Mouse (Mus musculus): ENCODE measurements around the gene Myo5a. TPM values are rescaled to one million over a fixed set of nuclear protein-coding genes. Genes with fewer than 3 reads are reported as not detected.

The Myo5a gene
- total RNA-seq (2021): 10 to 100 TPM; 49.7 to 51.3 TPM
- long read RNA-seq, experiment 1, partial matches to known transcripts: 1 of 5 reads
- long read RNA-seq, experiment 1, other reads (novel, unspliced or antisense): 4 of 5 reads
- long read RNA-seq, experiment 2, partial matches to known transcripts: 0 of 1 reads
- long read RNA-seq, experiment 2, other reads (novel, unspliced or antisense): 1 of 1 reads

DNA sequence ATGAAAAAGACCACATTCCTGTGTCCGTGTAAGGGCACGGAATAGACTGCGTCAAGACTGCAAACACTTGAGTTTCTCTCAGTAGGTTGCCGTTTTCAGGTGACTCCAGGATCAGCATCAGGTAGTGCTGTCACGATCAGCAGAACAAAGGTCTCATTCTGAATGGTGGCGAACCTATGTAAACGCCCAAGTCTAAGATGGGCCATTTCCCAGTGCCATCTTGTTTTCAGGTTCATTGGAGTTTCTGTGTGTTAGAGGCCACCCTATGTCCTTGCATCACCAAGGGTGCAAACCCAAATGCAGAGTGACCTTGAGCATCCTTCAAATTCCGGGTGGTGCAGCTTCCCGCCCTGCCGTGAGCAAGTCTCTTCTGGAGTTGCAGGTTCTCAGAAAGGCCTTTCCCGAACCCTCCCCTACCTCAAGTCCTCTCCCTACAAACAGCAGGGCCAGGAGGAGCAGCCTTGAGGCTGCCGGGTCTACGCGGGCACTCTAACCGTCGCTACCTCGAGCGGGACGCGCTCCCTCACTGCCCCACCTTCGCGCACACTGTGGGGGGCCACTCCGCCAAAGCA lies at the start of gene Myo5a:
Gene Myo5a, plus strand, starts transcription at position 559 of the 572 bp plus-strand sequence.
- no peak for DNase-seq

GRCm38 (mm10) chr9:75022546-75022945 lies 48.3 kb upstream of the Myo5a start:
- DNase-seq: no peak

- DNase-seq: no peak
These were observed 47.5 kb upstream of the Myo5a start for GRCm38 (mm10) chr9:75023150-75023894.

DNA sequence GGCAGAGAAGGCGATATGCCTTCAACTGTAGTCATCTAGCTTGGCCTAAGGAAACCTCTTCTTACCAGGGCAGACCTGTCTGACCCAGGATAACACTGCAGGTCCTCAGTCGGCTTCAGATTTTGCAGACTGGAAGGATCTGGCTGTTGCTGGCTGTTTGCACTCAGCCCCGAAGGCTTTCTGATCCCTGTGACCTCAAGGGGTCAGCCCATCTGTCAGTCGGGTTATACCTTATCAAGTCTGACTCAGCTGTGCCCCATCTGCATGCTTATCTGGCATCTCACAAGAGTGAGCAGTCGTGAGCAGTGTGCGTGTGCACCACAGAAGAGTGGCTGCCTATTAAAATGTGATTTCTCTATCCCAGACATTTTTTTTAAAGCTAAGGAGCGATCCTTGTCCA lies 46.7 kb upstream of the Myo5a start:
- no peak for DNase-seq

DNA sequence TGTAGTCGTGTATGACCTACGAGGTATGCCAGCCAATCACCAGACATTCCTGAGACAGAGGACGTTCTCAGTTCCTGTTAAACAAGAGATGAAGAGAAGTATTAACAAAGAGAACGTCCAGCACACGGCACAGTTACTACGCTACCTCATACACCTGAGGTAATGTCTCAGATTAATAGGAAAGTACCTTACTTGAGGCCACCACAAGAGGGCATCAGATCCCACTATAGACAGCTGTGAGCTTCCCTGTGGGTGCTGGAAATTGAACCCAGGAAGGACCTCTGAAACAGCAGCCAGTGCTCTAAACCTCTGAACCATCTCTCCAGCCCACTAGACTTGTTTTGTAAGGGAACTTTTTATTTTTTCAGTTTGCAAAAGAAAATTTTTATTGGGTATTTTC lies 45.1 kb upstream of the Myo5a start:
- no peak for DNase-seq

DNA sequence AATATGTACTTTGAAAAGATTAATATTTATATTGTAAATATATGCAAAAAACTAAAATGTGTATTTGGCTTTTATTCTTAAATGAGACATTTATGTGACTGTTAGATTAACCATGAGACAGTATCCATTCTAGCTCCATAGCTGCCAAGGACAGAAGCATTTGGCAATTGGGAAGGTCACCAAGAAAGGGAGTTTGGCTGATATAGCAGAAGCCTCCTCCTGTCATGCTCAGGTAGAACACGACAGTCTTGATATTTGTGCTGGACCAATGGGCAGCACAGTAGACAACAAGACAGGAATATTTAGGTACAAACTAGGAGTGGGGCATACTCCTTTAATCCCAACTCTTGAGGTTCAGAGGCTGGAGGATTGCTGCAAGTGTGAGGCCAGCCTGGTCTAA lies 38.4 kb upstream of the Myo5a start:
- no peak for DNase-seq

GRCm38 (mm10) chr9:75033141-75033540 lies 37.7 kb upstream of the Myo5a start:
- no peak for DNase-seq

- no peak for DNase-seq
These were observed 36.1 kb upstream of the Myo5a start for GRCm38 (mm10) chr9:75034691-75035090.

DNA sequence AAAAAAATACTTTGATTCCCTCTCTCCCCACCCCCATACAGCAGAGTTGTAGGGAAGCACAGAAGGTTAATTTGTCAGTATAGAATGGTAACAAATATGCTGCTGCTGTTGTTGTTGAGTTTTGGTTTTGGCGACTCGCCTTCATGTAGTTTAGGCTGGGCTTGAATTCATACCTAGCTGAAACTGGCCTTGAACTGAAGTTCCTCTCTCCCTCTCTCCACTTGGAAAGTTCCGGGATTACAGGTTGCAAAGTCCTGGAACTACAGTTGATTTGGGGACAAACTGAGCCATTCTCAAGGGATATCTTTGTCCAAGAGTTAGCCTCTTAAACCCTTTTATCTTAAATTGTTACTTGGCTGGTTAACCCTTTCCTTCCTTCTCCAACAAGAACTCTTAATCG lies 34.9 kb upstream of the Myo5a start:
- DNase-seq: no peak

- DNase-seq: peak; percentile 91
These were observed 33.1 kb upstream of the Myo5a start, which contains the start of gene Arpp19 for GRCm38 (mm10) chr9:75037451-75038356. Gene Arpp19, plus strand, starts transcription at chr9:75037614.

DNA sequence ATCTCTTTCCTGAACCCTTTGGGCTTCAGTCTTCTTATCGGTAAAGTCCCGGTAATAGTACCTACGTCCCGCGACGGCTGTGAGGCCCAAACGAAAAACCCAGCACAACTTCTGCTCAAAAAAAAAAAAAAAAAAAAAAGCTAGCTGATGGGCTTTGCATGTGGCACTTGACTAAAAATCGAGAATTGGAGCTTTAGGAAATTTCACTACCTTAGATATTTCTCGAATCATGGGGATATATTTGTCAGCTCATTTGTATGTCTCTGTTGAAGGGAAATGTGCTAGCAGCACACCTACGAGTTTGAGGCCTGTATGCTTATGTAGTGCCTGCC lies 32.5 kb upstream of the Myo5a start:
- no peak for DNase-seq

DNA sequence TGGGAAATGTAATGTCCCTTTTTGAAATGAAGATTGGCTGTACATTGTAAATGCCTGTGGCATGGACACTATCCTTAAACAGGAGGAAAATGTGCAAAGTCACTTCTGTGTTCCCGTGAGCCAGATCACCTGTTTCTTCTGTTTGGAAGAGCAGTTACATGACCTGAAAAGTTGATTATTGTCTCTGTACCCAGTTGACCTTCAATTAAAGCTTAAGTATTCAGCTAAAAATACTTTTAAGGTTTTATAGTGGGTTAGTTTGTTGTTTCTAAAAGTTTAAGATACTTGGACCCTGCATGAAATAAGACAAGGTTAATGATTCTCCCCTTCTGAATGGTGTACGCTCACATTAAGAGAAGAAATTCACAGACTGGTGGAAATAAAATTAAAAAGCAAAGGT lies 30.2 kb upstream of the Myo5a start:
- no peak for DNase-seq

- no peak for DNase-seq
These were observed 28.8 kb upstream of the Myo5a start for GRCm38 (mm10) chr9:75041840-75042525.

DNA sequence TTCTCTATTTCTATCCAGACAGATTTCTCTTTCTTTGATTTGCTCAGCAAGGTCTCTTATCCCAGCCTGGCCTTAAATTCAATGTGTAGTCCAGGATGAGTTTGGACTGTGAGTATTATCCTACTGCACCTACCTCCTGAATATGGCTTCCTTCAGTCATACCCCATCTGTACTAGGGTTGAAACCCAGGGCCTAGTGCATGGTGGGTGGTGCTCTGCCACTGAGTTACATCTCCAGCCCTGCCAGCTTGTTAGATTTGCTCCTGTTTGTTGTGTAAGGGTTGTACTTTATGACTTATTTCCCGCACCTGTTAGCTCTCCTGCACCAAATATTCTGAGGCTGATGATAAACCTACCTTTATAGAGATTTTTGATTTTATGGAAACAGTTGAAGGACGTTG lies 27.6 kb upstream of the Myo5a start:
- DNase-seq: no peak

GRCm38 (mm10) chr9:75047079-75047478 lies 23.7 kb upstream of the Myo5a start:
- no peak for DNase-seq

DNA sequence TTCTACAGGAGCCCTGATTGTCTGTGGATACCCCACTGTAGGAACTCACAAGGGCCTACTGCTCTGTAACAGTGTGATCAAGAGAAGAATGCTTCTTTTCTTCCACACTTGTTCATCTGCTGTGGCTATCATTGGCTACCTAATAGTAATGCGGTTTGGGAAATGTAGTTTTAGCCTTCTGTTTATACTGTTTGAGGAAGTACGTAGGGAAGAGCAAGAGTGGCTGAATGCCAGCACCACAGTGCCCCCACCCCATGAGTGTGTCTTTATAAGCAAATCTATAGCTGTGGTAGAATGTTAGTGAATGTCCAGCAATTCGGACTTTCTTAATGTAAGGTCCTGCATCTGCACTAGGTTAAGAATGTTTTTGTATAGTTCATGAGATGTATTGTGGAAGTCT lies 21.7 kb upstream of the Myo5a start:
- DNase-seq: peak; percentile 30 to 57

DNA sequence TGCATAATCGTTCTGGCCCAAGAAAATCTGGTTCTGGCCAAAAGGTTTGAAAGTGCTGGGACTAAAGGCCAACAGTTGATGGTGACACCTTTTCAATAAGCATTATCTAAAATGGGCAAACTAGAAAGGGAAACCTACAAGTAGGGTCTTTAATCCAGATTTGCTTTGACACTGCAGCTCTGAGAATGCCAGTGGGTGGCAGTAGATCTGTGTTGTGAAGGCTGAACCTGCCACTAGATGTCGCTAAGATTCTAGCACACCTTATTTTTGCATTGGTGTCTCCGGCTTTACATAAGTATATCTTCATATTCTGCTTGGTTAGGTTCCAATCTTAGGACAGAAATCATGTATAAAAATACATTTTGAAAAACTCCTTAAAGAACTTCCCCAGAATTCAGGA lies 20.8 kb upstream of the Myo5a start:
- peak; percentile 63 to 73 for DNase-seq

DNA sequence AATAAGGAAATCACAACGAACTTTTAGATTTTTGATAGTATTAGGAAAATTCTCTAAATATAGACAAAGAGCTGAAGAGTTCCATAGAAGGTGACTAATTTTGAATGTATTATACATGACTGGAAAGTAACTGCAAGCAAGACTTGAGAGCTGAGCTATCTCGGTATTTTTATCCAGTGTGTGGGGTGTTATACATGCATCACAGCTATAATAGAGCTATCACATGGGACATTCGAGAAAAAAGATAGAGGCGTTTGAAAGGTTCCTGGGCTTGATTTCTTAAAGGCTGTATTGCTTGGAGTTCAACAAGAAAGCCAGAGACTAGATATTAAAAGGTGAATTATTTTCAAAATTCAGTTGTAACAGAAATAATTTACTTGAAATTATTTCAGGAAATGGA lies 19.0 kb upstream of the Myo5a start:
- no peak for DNase-seq

DNA sequence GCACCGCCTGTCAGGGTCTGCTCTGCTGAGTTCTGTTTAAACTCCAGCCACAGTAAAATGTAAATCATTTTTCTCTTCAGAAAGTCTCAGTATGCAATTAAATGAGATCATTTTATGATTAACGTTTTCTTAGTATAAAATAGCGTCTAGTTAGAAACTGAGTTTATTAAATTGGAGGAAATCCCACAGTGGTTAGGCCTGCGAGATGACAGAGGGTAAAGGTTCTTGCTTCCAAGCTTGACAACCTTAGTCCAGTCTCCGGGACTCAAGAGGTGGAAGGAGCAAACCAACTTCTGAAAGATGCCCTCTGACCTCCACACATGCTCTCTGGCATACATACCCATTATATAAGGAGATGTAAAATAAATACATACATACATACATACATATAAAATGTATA lies 15.8 kb upstream of the Myo5a start:
- DNase-seq: no peak

DNA sequence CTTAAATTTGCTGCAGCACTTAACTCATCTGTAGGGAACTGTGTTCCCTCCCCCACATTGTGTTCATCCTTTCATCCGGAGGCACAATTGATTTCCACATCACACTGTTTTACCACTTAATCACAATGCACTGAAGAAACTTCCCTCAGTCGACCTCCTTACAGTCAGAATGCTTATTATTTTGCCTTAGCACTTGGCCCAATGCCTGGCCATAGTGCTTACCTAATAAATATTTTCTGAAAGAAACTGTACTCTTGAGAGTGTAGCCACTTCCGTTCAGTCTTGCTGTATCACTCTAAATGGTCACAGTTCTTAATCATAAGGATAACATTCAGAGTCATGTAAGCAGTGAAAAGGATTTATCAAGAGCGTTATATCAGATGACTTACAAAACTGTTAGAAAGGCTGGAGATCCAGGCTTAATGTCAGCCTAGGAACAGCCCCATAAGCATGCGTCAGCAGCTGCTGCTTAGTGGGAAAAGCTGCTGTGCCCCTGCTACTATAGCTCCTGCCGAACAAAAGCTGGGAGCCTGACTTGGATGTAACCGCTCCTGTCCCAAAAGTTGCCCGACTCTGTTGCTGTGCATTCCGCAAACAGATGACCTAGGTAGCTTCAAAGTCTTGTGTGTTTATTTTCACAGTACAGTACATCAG lies 6.0 kb upstream of the Myo5a start:
- no peak for DNase-seq

DNA sequence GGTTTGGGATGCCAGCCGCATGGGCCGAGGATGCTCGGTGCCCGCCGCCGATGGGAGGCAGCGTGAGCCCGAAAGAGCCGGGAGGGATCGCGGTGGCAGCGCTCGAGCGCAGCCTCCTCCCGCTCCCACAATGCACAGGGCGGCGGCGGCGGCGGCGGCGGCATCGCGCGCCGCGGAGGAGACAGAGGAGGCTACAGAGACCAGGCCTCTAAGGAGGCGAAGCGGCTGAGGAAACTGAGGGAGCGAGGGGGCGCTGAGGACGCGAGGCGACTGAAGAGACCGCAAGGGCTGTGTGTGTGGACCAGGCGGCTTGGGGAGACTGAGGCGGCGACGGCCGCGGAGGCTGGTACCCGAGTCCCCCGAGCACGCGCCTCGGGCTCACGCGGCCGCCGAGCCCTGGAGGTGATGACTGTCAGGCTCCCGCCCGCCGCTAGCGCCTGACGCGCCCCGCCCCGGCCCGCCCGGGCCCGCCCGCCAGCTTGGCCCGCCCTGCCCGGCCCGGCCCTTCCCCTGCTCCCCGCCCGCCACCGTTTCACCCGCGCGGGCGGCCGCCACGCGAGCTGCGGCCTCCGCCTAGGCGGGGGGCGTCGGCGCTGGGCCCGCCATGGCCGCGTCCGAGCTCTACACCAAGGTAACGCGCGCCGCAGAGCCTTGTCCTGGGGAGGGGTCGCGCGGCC lies 352 bp downstream of the Myo5a start:
- DNase-seq: peak; percentile 90 to 92

Measured in adrenal gland, postnatal 36 days (tissue).